Mouse (Mus musculus) bone marrow macrophage, adult 2 months (primary cell): ENCODE data around the gene Areg. TPM values are rescaled to one million over a fixed set of nuclear protein-coding genes. Genes with fewer than 3 reads are reported as not detected.

Experiments used
- H3K27ac ChIP-seq: 2 replicates; pipeline ENCODE4 v1.5.1; 2012; ENCODE audit warnings: low read depth, low read length; ENCODE audit not compliant: insufficient read depth
- H3K4me1 ChIP-seq: 2 replicates; pipeline ENCODE4 v1.6.1; 2012; ENCODE audit warnings: low read length; ENCODE audit not compliant: control insufficient read depth, insufficient read depth
- H3K4me3 ChIP-seq: 2 replicates; pipeline ENCODE4 v1.5.1; 2012; ENCODE audit warnings: mild to moderate bottlenecking, low read length, moderate library complexity; ENCODE audit not compliant: insufficient read depth
- CTCF ChIP-seq: IDR thresholded peaks from 2 replicates; pipeline ENCODE4 v1.5.1; 2012; ENCODE audit warnings: low read depth, mild to moderate bottlenecking, low read length, moderate library complexity
- POLR2A ChIP-seq: IDR thresholded peaks from 2 replicates; pipeline ENCODE4 v1.6.1; 2012; ENCODE audit warnings: mild to moderate bottlenecking, low read depth, low read length, borderline replicate concordance
- polyA plus RNA-seq: library from polyadenylated mRNA; stranded (reverse); fragments of >200 nt; gene quantifications from 2 replicates; pipeline ENCODE4 v1.2.4, GENCODE M21; 2012; ENCODE audit not compliant: missing spikeins, insufficient read depth, insufficient read length

Gene Areg
- polyA plus RNA-seq, 1 experiment: not detected

GRCm38 (mm10) chr5:91118618-91119017 is 20.8 kb upstream of the Areg start:
- Histone ChIP-seq H3K27ac (no peak overlapping the region), H3K4me1 (no peaks in the 10 kb centered on the region), H3K4me3 (no peak overlapping the region)
- TF ChIP-seq POLR2A: no peak
- no peak for TF ChIP-seq CTCF

- Histone ChIP-seq H3K4me1 (no peaks in the 10 kb centered on the region), H3K4me3 (no peak overlapping the region), H3K27ac (no peak overlapping the region)
- no peak for TF ChIP-seq POLR2A
- TF ChIP-seq CTCF: no peak
These were observed 16.0 kb upstream of the Areg start for GRCm38 (mm10) chr5:91123404-91123803.

GRCm38 (mm10) chr5:91124140-91124539 is 15.3 kb upstream of the Areg start:
- Histone ChIP-seq H3K27ac (no peak overlapping the region), H3K4me3 (no peak overlapping the region), H3K4me1 (no peaks in the 10 kb centered on the region)
- TF ChIP-seq POLR2A (no peak), CTCF (no peak)

GRCm38 (mm10) chr5:91126623-91127022 is 12.8 kb upstream of the Areg start:
- Histone ChIP-seq H3K4me1 (no peaks in the 10 kb centered on the region), H3K27ac (no peak overlapping the region), H3K4me3 (no peak overlapping the region)
- TF ChIP-seq POLR2A (no peak), CTCF (no peak)

- H3K4me1 ChIP-seq: no peaks in the 10 kb centered on the region
- no peak overlapping the region for H3K4me3 ChIP-seq
- no peak overlapping the region for H3K27ac ChIP-seq
- TF ChIP-seq CTCF (no peak), POLR2A (no peak)
These were observed 4.4 kb upstream of the Areg start for GRCm38 (mm10) chr5:91134961-91135360.

- no peaks in the 10 kb centered on the region for H3K4me1 ChIP-seq
- no peak overlapping the region for H3K27ac ChIP-seq
- H3K4me3 ChIP-seq: peak overlapping the region; percentile 45
- TF ChIP-seq POLR2A (no peak), CTCF (no peak)
These were observed 429 bp upstream of the Areg start for GRCm38 (mm10) chr5:91138970-91139369.

GRCm38 (mm10) chr5:91140896-91141448 is 1.6 kb downstream of the Areg start:
- no peak overlapping the region for H3K27ac ChIP-seq
- no peak for TF ChIP-seq CTCF
- TF ChIP-seq POLR2A: no peak
- H3K4me1 ChIP-seq: no peaks in the 10 kb centered on the region; the same call in 1 of the 2 replicates
- no peak overlapping the region for H3K4me3 ChIP-seq

GRCm38 (mm10) chr5:91144971-91145370 is 5.6 kb downstream of the Areg start:
- TF ChIP-seq CTCF (no peak), POLR2A (no peak)

GRCm38 (mm10) chr5:91147001-91147400 is 7.6 kb downstream of the Areg start:
- no peak for TF ChIP-seq CTCF
- no peak for TF ChIP-seq POLR2A
- Histone ChIP-seq H3K4me3 (no peak overlapping the region), H3K4me1 (peaks cover 2% of the 10 kb centered on the region; the same call in 1 of the 2 replicates), H3K27ac (no peak overlapping the region)

More at GRCm38 (mm10) chr5:91144971-91145370, 5.6 kb downstream of the Areg start:
- Histone ChIP-seq H3K4me3 (no peak overlapping the region), H3K4me1 (peaks cover 2% of the 10 kb centered on the region; the same call in 1 of the 2 replicates), H3K27ac (no peak overlapping the region)

GRCm38 (mm10) chr5:91148054-91148453 is 8.7 kb downstream of the Areg start:
- TF ChIP-seq CTCF (no peak), POLR2A (no peak)
- Histone ChIP-seq H3K27ac (no peak overlapping the region), H3K4me1 (peaks cover 2% of the 10 kb centered on the region; the same call in 1 of the 2 replicates), H3K4me3 (no peak overlapping the region)

- no peak overlapping the region for H3K4me3 ChIP-seq
- H3K4me1 ChIP-seq: peaks cover 4% of the 10 kb centered on the region; the same call in 1 of the 2 replicates
- TF ChIP-seq CTCF (no peak), POLR2A (no peak)
- no peak overlapping the region for H3K27ac ChIP-seq
These were observed 17.3 kb downstream of the Areg start for GRCm38 (mm10) chr5:91156677-91157076.
